Mouse (Mus musculus) intestine, embryonic 14.5 days (tissue): ENCODE data around the gene Cp. TPM values are rescaled to one million over a fixed set of nuclear protein-coding genes. Genes with fewer than 3 reads are reported as not detected.

ENCODE experiments used
- polyA plus RNA-seq: library from polyadenylated mRNA; unstranded; fragments of >200 nt; fragmentation: Nextera tagmentation; extraction: Ambion mirVana; gene quantifications from 2 replicates; pipeline ENCODE4 v1.2.1, GENCODE M21; 2014

Gene Cp
- polyA plus RNA-seq, 1 experiment from 2014 or later = 0.23 TPM

Other genes starting within 250 kb of the Cp start
- 12.1 and 12.2 TPM in 2 replicates for gene Hps3, start 78.3 kb downstream of the Cp start, polyA plus RNA-seq
- 16.5 and 20.6 TPM in 2 replicates for gene Hltf, start 100.8 kb downstream of the Cp start, polyA plus RNA-seq
- 53.4 and 54.2 TPM in 2 replicates for gene Gyg, start 198.3 kb downstream of the Cp start, polyA plus RNA-seq